Mouse (Mus musculus) stomach, postnatal 0 days (tissue): ENCODE measurements at regions not wholly inside any gene's neighbourhood (a gene's known extent, or its start where the extent isn't known, plus 50 kb on each side); places are given as distances from the start of the nearest gene placed in this dataset.

ENCODE experiments used
- ATAC-seq: fragments of 200-750 bp; cut with Nextera tagmentation; 2 replicates; pipeline ENCODE4 v1.8.0; 2017; ENCODE audit not compliant: low FRiP score, low TSS enrichment
- DNase-seq: peaks from one replicate; pipeline ENCODE4 v3.0.0-alpha.2; 2016; ENCODE audit warnings: low spot score
- H3K27ac ChIP-seq: fragments of 300-500 bp; sonication (generic); replicated peaks from 2 replicates; pipeline ENCODE4 v1.5.1; 2014; ENCODE audit warnings: mild to moderate bottlenecking, control low read depth
- H3K27me3 ChIP-seq: fragments of 300-500 bp; sonication (generic); 2 replicates; pipeline ENCODE4 v1.6.1; 2014; ENCODE audit warnings: low read length; ENCODE audit not compliant: control insufficient read depth, insufficient read depth
- H3K36me3 ChIP-seq: fragments of 300-500 bp; sonication (generic); 2 replicates; pipeline ENCODE4 v1.6.1; 2014; ENCODE audit warnings: low read length, mixed read lengths; ENCODE audit not compliant: control insufficient read depth, insufficient read depth
- H3K4me1 ChIP-seq: fragments of 300-500 bp; sonication (generic); replicated peaks from 2 replicates; pipeline ENCODE4 v1.6.1; 2014; ENCODE audit warnings: antibody characterized with exemption; ENCODE audit not compliant: control insufficient read depth, insufficient read depth
- H3K4me2 ChIP-seq: fragments of 300-500 bp; sonication (generic); replicated peaks from 2 replicates; pipeline ENCODE4 v1.6.1; 2014; ENCODE audit warnings: low read depth, mild to moderate bottlenecking, control low read depth, moderate library complexity
- H3K4me3 ChIP-seq: fragments of 300-500 bp; sonication (generic); 2 replicates; pipeline ENCODE4 v1.5.1; 2014; ENCODE audit warnings: low read depth, low read length, control low read depth
- H3K9ac ChIP-seq: fragments of 300-500 bp; sonication (generic); 2 replicates; pipeline ENCODE4 v1.6.1; 2014; ENCODE audit warnings: mild to moderate bottlenecking, low read length, control low read depth, mixed read lengths
- H3K9me3 ChIP-seq: fragments of 300-500 bp; sonication (generic); 2 replicates; pipeline ENCODE4 v1.6.1; 2016; ENCODE audit warnings: low read length; ENCODE audit not compliant: control insufficient read depth
- CTCF ChIP-seq: IDR thresholded peaks from 2 replicates; pipeline ENCODE4 v1.5.1; 2016; ENCODE audit warnings: antibody characterized with exemption, low read depth, mild to moderate bottlenecking, moderate library complexity
- EP300 ChIP-seq: optimal IDR thresholded peaks from 2 replicates; pipeline ENCODE3; 2016; ENCODE audit warnings: antibody characterized with exemption
- WGBS: fragments of 180-500 bp; shearing (Covaris S2); extraction: QIAGEN DNeasy Blood & Tissue Kit; methylation state at CpG from one replicate; pipeline ENCODE4 v1.1.7; 2014; 5-methylcytosine and 5-hydroxymethylcytosine counted together

- TF ChIP-seq CTCF (no peak), EP300 (no peak)
- H3K4me1 ChIP-seq: no peaks in the 10 kb centered on the region
- WGBS: 47% methylated on average over 3 of the region's 3 CpGs
- ATAC-seq (peak; percentile 94), DNase-seq (peak; percentile 42)
- no peak overlapping the region for H3K4me2 ChIP-seq
- no peak overlapping the region for H3K27ac ChIP-seq
- no peaks in the 10 kb centered on the region for H3K9me3 ChIP-seq
- no peak overlapping the region for H3K4me3 ChIP-seq
- no peaks in the 10 kb centered on the region for H3K27me3 ChIP-seq
- H3K9ac ChIP-seq: no peak overlapping the region
- no peaks in the 10 kb centered on the region for H3K36me3 ChIP-seq
Measured at GRCm38 (mm10) chr13:82849037-82849436, 654.8 kb upstream of the Mef2c start.

- no peaks in the 10 kb centered on the region for H3K27me3 ChIP-seq
- H3K36me3 ChIP-seq: no peaks in the 10 kb centered on the region
- no peaks in the 10 kb centered on the region for H3K4me1 ChIP-seq
- no peak overlapping the region for H3K4me3 ChIP-seq
- H3K4me2 ChIP-seq: no peak overlapping the region
- TF ChIP-seq EP300 (no peak), CTCF (no peak)
- no peak for ATAC-seq
- H3K27ac ChIP-seq: no peak overlapping the region
- DNase-seq: no peak
- no peaks in the 10 kb centered on the region for H3K9me3 ChIP-seq
- no peak overlapping the region for H3K9ac ChIP-seq
Measured at GRCm38 (mm10) chr13:82869869-82870268, 634.0 kb upstream of the Mef2c start.

GRCm38 (mm10) chr13:82874091-82874490 lies 629.7 kb upstream of the Mef2c start:
- WGBS: 85% methylated on average over 1 of the region's 1 CpGs
- H3K9me3 ChIP-seq: no peaks in the 10 kb centered on the region
- H3K27ac ChIP-seq: no peak overlapping the region
- H3K36me3 ChIP-seq: no peaks in the 10 kb centered on the region
- H3K4me1 ChIP-seq: no peaks in the 10 kb centered on the region
- H3K4me2 ChIP-seq: no peak overlapping the region
- DNase-seq (no peak), ATAC-seq (no peak)
- no peak overlapping the region for H3K4me3 ChIP-seq
- no peaks in the 10 kb centered on the region for H3K27me3 ChIP-seq
- H3K9ac ChIP-seq: no peak overlapping the region
- TF ChIP-seq CTCF: no peak
- TF ChIP-seq EP300: no peak

GRCm38 (mm10) chr13:82883368-82883767 lies 620.5 kb upstream of the Mef2c start:
- Histone ChIP-seq H3K4me1 (no peaks in the 10 kb centered on the region), H3K9me3 (no peaks in the 10 kb centered on the region), H3K4me2 (no peak overlapping the region), H3K27me3 (no peaks in the 10 kb centered on the region), H3K9ac (no peak overlapping the region), H3K27ac (no peak overlapping the region), H3K4me3 (no peak overlapping the region), H3K36me3 (no peaks in the 10 kb centered on the region)
- no peak for DNase-seq
- TF ChIP-seq CTCF: no peak
- TF ChIP-seq EP300: no peak
- ATAC-seq: no peak

- no peak overlapping the region for H3K4me3 ChIP-seq
- H3K36me3 ChIP-seq: no peaks in the 10 kb centered on the region
- H3K27ac ChIP-seq: no peak overlapping the region
- no peak for DNase-seq
- no peaks in the 10 kb centered on the region for H3K4me1 ChIP-seq
- no peaks in the 10 kb centered on the region for H3K9me3 ChIP-seq
- ATAC-seq: no peak
- H3K27me3 ChIP-seq: no peaks in the 10 kb centered on the region
- 85% methylated on average over 1 of the region's 1 CpGs for WGBS
- H3K9ac ChIP-seq: no peak overlapping the region
- no peak for TF ChIP-seq CTCF
- no peak for TF ChIP-seq EP300
- H3K4me2 ChIP-seq: no peak overlapping the region
Measured at GRCm38 (mm10) chr13:82888755-82889154, 615.1 kb upstream of the Mef2c start.

- H3K4me2 ChIP-seq: no peak overlapping the region
- no peak overlapping the region for H3K4me3 ChIP-seq
- H3K27me3 ChIP-seq: no peaks in the 10 kb centered on the region
- no peak overlapping the region for H3K27ac ChIP-seq
- no peak for TF ChIP-seq CTCF
- no peak for TF ChIP-seq EP300
- peak; percentile 59 for ATAC-seq
- no peaks in the 10 kb centered on the region for H3K9me3 ChIP-seq
- DNase-seq: no peak
- H3K36me3 ChIP-seq: no peaks in the 10 kb centered on the region
- no peaks in the 10 kb centered on the region for H3K4me1 ChIP-seq
- H3K9ac ChIP-seq: no peak overlapping the region
- 70% methylated on average over 2 of the region's 2 CpGs for WGBS
Measured at GRCm38 (mm10) chr13:82892731-82893130, 611.1 kb upstream of the Mef2c start.
